Mouse (Mus musculus) stomach, postnatal 0 days (tissue): ENCODE data around the gene Dnajb13. TPM values are rescaled to one million over a fixed set of nuclear protein-coding genes. Genes with fewer than 3 reads are reported as not detected.
A peak's percentile ranks its signal among the peaks of the same experiment; 100 is the strongest.

Experiments
- ATAC-seq: fragments of 200-750 bp; cut with Nextera tagmentation; 2 replicates; pipeline ENCODE4 v1.8.0; 2017; ENCODE audit not compliant: low FRiP score, low TSS enrichment
- DNase-seq: peaks from one replicate; pipeline ENCODE4 v3.0.0-alpha.2; 2016; ENCODE audit warnings: low spot score
- H3K27ac ChIP-seq: fragments of 300-500 bp; sonication (generic); replicated peaks from 2 replicates; pipeline ENCODE4 v1.5.1; 2014; ENCODE audit warnings: mild to moderate bottlenecking, control low read depth
- H3K27me3 ChIP-seq: fragments of 300-500 bp; sonication (generic); 2 replicates; pipeline ENCODE4 v1.6.1; 2014; ENCODE audit warnings: low read length; ENCODE audit not compliant: control insufficient read depth, insufficient read depth
- H3K36me3 ChIP-seq: fragments of 300-500 bp; sonication (generic); 2 replicates; pipeline ENCODE4 v1.6.1; 2014; ENCODE audit warnings: low read length, mixed read lengths; ENCODE audit not compliant: control insufficient read depth, insufficient read depth
- H3K4me1 ChIP-seq: fragments of 300-500 bp; sonication (generic); replicated peaks from 2 replicates; pipeline ENCODE4 v1.6.1; 2014; ENCODE audit warnings: antibody characterized with exemption; ENCODE audit not compliant: control insufficient read depth, insufficient read depth
- H3K4me2 ChIP-seq: fragments of 300-500 bp; sonication (generic); replicated peaks from 2 replicates; pipeline ENCODE4 v1.6.1; 2014; ENCODE audit warnings: low read depth, mild to moderate bottlenecking, control low read depth, moderate library complexity
- H3K4me3 ChIP-seq: fragments of 300-500 bp; sonication (generic); 2 replicates; pipeline ENCODE4 v1.5.1; 2014; ENCODE audit warnings: low read depth, low read length, control low read depth
- H3K9ac ChIP-seq: fragments of 300-500 bp; sonication (generic); 2 replicates; pipeline ENCODE4 v1.6.1; 2014; ENCODE audit warnings: mild to moderate bottlenecking, low read length, control low read depth, mixed read lengths
- H3K9me3 ChIP-seq: fragments of 300-500 bp; sonication (generic); 2 replicates; pipeline ENCODE4 v1.6.1; 2016; ENCODE audit warnings: low read length; ENCODE audit not compliant: control insufficient read depth
- CTCF ChIP-seq: IDR thresholded peaks from 2 replicates; pipeline ENCODE4 v1.5.1; 2016; ENCODE audit warnings: antibody characterized with exemption, low read depth, mild to moderate bottlenecking, moderate library complexity
- EP300 ChIP-seq: optimal IDR thresholded peaks from 2 replicates; pipeline ENCODE3; 2016; ENCODE audit warnings: antibody characterized with exemption
- WGBS: fragments of 180-500 bp; shearing (Covaris S2); extraction: QIAGEN DNeasy Blood & Tissue Kit; methylation state at CpG from one replicate; pipeline ENCODE4 v1.1.7; 2014; 5-methylcytosine and 5-hydroxymethylcytosine counted together
- polyA plus RNA-seq: library from polyadenylated mRNA; unstranded; fragments of >200 nt; fragmentation: Nextera tagmentation; extraction: Ambion mirVana; gene quantifications from 2 replicates; pipeline ENCODE4 v1.2.1, GENCODE M21; 2015

The Dnajb13 gene
- polyA plus RNA-seq, 1 experiment from 2014 or later = 0.45 TPM

- H3K9me3 ChIP-seq = no peaks in the 10 kb centered on the region
- no peaks in the 10 kb centered on the region for H3K27me3 ChIP-seq
- ATAC-seq = no peak
- no peak for DNase-seq
- H3K4me1 ChIP-seq = no peaks in the 10 kb centered on the region
- TF ChIP-seq EP300 (no peak), CTCF (no peak)
- H3K4me3 ChIP-seq = no peak overlapping the region
- H3K4me2 ChIP-seq = no peak overlapping the region
- no peaks in the 10 kb centered on the region for H3K36me3 ChIP-seq
- H3K9ac ChIP-seq = no peak overlapping the region
- 68% methylated on average over 13 of the region's 13 CpGs for WGBS
- no peak overlapping the region for H3K27ac ChIP-seq
Measured at GRCm38 (mm10) chr7:100504740-100505487, 9.8 kb downstream of the Dnajb13 start.

- H3K4me3 ChIP-seq = no peak overlapping the region
- WGBS = 66% methylated on average over 5 of the region's 5 CpGs
- H3K4me1 ChIP-seq = no peaks in the 10 kb centered on the region
- no peaks in the 10 kb centered on the region for H3K27me3 ChIP-seq
- no peak overlapping the region for H3K9ac ChIP-seq
- DNase-seq (peak; percentile 51), ATAC-seq (peak; percentile 17)
- H3K4me2 ChIP-seq = no peak overlapping the region
- H3K36me3 ChIP-seq = peaks cover 11% of the 10 kb centered on the region; the same call in 1 of the 2 replicates
- no peak for TF ChIP-seq EP300
- no peak for TF ChIP-seq CTCF
- no peak overlapping the region for H3K27ac ChIP-seq
- no peaks in the 10 kb centered on the region for H3K9me3 ChIP-seq
Measured at GRCm38 (mm10) chr7:100503076-100503475, 11.7 kb downstream of the Dnajb13 start.

GRCm38 (mm10) chr7:100502374-100502922 is 12.3 kb downstream of the Dnajb13 start:
- WGBS = 59% methylated on average over 7 of the region's 7 CpGs
- TF ChIP-seq EP300 = no peak
- TF ChIP-seq CTCF = no peak

GRCm38 (mm10) chr7:100501844-100502373 is 12.9 kb downstream of the Dnajb13 start:
- Histone ChIP-seq H3K27ac (no peak overlapping the region), H3K9me3 (no peaks in the 10 kb centered on the region), H3K27me3 (no peaks in the 10 kb centered on the region), H3K9ac (no peak overlapping the region), H3K36me3 (peaks cover 18% of the 10 kb centered on the region; the same call in 1 of the 2 replicates), H3K4me3 (no peak overlapping the region), H3K4me1 (no peaks in the 10 kb centered on the region), H3K4me2 (no peak overlapping the region)
- WGBS = 35% methylated on average over 2 of the region's 2 CpGs
- no peak for DNase-seq
- no peak for ATAC-seq
- no peak for TF ChIP-seq CTCF
- TF ChIP-seq EP300 = peak; percentile 43

More at GRCm38 (mm10) chr7:100502374-100502922, 12.3 kb downstream of the Dnajb13 start:
- Histone ChIP-seq H3K4me1 (no peaks in the 10 kb centered on the region), H3K9ac (no peak overlapping the region), H3K9me3 (no peaks in the 10 kb centered on the region), H3K36me3 (peaks cover 12% of the 10 kb centered on the region; the same call in 1 of the 2 replicates), H3K27me3 (no peaks in the 10 kb centered on the region), H3K27ac (no peak overlapping the region), H3K4me2 (no peak overlapping the region), H3K4me3 (no peak overlapping the region)
- DNase-seq (no peak), ATAC-seq (peak; percentile 13; the same call in 1 of the 2 replicates)

GRCm38 (mm10) chr7:100501027-100501843 is 13.5 kb downstream of the Dnajb13 start:
- no peaks in the 10 kb centered on the region for H3K27me3 ChIP-seq
- H3K4me1 ChIP-seq = peaks cover 3% of the 10 kb centered on the region
- H3K36me3 ChIP-seq = peaks cover 21% of the 10 kb centered on the region; the same call in 1 of the 2 replicates
- no peaks in the 10 kb centered on the region for H3K9me3 ChIP-seq
- H3K4me2 ChIP-seq = no peak overlapping the region
- H3K27ac ChIP-seq = no peak overlapping the region
- 68% methylated on average over 6 of the region's 6 CpGs for WGBS
- TF ChIP-seq CTCF = no peak
- no peak for TF ChIP-seq EP300
- DNase-seq (no peak), ATAC-seq (no peak)
- H3K4me3 ChIP-seq = no peak overlapping the region
- H3K9ac ChIP-seq = no peak overlapping the region
